Mouse (Mus musculus) CH12F3 (cell line): ENCODE measurements at regions not wholly inside any gene's neighbourhood (a gene's known extent, or its start where the extent isn't known, plus 50 kb on each side); places are given as distances from the start of the nearest gene placed in this dataset.

ENCODE experiments used
- in situ Hi-C: fragments of 300-500 bp; cut with MboI; formaldehyde crosslinking; loops from 2 replicates; pipeline ENCODE4 v1.14.3; 2020; ENCODE audit warnings: low sequenced_read_pairs

DNA sequence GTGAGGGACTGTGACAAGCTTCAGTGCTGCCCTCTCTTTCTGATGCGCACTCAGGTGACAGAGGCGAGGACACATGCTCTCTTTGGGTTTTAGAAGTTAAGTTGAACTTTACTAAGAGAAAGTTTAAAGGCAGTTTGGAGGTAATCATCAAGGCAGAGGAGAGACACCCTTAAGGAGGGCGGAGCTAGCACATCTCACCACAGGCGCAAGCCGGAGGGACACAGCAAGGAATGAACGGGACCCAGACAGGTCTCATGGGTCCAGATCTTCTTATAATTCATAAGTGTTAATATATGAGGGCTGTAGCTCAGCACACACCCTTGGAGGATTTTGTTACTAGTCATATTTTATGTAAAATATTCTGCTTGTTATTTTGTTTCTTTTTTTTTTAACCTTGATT lies 518.8 kb upstream of the Adgrl2 start:
- in situ Hi-C loops: no loop called here

DNA sequence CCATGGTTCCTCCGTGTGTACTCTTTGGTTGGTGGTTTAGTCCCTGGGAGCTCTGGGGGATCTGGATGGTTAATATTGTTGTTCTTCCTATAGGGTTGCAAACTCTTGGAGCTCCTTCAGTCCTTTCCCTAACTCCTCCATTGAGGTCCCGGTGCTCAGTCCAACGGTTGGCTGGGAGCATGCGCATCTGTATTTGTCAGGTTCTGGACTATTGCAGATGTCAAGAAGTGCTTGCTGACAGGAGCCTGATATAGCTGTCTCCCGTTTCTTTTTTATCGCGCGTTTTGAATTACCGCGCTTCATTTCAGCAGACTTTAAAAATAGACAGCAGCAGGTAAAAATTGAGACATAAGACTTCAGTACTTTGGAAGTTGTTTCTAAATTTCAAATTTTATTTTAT lies 518.3 kb upstream of the Adgrl2 start:
- in situ Hi-C loops: no loop called here

DNA sequence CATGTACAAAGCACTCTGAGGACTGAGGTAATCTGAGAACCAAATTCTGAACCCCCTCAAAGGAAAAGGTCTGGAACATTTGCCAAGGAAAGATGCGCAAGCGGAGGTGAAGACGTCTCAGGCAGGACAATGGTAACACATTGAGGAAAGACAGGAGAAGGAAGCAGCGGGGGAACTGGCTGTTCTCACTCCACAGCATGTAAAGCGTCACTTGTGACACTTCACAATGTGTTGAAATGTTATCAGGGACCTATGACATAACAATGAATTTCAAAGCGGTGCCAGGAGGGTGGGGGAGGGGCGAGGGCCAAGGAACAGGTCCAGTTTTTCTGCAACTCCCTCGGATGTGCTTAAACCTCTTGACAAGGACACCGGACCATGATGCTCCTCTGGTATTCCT lies 515.3 kb upstream of the Adgrl2 start:
- in situ Hi-C loops: no loop called here

DNA sequence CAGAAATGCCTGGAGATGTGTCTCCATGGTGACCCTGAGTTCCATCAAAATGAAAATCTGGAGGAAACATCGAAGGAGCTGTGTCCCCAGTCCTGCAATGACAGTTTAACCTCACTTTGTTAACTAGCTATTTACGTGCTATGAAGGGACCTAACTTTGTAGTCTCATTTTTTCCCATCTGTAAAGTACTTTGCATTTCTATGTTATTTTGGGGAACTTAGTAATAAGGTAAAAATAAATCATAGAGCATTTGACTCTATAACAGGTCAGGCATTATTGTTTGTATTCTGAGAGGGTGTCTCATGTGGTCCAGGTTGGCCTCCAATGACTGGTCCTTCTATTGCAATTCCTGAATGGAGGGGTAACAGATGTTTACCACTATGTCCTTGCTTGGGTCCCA lies 513.6 kb upstream of the Adgrl2 start:
- in situ Hi-C loops: no loop called here

DNA sequence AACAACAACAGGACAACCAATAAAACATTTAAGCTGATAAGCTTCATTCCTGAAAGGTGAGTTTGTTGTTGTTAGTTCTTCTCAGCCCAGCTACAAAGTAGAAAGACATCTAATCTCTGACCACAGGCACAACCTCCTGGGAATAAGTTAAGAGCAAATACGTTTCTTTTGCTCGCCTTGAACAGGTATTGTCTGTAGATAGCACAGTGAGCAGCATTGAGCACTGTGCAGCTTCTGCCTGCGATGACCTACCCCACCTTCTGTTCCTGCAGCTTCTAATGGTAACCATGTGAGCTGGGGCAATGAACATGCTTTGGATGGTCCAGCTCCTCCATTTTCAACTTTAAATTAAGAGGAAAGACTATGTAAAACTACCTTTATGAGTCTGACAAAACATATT lies 509.8 kb upstream of the Adgrl2 start:
- in situ Hi-C loops: no loop called here

DNA sequence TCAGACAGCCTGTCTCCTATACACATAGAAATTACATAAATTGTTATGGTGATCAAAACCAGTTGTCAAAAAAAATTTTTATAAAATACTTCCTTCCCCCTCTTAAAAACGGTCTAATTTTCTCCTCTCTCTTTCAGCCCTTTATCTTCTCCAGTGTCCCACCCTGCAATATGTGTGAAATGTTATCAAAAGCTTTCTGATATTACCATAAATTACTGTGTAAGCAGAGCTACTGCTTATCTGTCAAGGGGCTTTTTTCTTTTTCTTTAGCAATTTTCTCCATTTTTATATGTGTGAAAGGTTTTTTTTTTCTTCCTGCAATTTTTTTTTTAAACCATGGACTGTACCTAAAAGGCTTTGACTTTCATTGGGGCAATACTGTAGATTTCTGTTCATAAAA lies 508.4 kb upstream of the Adgrl2 start:
- in situ Hi-C loops: no loop called here

DNA sequence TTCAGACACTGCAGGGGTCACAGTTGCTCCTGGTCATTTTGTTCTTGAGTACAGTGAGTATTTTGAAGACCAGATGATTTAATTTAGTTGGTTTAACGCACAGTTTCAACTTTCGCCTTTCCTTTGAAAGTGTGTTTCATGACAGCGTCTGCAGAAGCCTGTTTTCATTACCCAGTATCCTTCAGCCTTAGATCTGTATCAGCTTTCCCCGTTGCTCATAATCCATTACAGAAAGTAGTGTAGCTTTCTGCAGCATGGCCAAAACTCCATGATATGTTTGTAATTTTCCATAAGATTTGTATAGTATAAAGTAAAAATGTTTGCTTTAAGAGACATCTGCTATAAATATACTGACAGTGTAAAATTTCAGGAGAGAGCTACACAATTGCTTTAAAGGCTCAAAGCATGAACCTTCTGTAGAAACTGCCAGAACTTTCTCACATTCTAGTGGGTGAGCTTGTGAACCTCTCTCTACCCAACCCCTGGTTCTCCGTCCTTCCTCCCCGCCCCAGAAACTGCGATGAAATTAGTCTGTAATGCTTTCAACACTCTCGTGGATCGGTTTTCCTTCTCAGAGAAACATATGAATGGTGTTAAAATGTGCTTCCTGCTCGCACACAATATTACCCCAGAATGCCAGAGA lies 506.6 kb upstream of the Adgrl2 start:
- in situ Hi-C loops: no loop called here

DNA sequence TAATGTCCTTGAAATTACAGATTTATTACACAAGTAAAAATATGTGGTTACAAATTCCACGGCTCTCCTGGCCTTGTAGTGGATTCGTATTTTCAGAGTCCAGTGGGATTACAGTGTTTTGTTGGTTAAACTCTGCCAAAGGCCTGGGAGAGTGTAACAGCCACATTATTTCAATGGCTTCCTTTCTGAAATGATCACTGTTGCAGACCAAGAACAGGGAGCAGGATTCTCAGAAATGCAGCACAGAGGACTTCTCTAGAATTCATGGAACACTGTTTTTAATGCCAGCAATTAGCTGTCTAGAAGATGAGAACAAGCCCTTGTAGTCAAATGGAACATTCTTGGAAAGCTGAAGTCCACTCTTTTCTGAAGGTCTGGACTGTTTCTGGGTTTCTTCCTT lies 505.8 kb upstream of the Adgrl2 start:
- in situ Hi-C loops: no loop called here

DNA sequence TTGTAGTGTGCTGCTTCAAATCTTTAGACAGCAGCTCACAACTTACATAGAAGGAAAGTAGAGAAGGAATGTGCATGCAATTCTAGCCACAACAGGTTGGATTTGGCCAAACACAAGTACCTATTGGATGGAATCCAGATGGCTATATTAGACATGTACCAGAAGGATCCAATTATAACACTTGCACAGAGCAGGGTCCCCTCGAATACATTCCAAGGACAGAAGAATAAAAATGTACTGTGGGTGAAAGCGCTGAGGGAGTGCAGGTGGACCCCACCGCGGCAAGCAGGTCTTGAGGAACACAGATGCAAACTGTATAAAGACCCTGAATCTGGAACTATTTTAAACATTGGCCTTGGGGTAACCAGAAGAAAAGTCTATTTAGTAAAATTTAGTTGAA lies 497.8 kb upstream of the Adgrl2 start:
- in situ Hi-C loops: no loop called here

DNA sequence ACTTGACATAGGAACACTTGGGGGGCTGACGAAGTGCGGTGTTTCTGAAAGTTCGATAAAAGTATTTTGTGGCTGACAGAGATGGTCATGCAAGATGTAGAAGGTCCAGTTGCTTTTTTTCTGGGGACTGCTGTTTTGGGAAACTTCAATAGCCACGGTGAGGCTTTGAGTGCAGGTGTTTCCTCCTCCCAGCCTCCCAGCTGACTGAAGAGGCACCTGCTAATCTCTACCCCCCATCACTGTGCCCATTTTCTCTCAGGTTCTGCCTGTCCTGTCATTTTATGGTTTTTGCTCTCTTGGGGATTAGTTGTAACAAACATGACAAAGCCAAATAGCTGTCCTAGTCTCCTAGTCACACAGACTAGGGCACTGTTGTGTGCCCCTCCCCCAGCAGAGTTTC lies 495.1 kb upstream of the Adgrl2 start:
- in situ Hi-C loops: no loop called here

DNA sequence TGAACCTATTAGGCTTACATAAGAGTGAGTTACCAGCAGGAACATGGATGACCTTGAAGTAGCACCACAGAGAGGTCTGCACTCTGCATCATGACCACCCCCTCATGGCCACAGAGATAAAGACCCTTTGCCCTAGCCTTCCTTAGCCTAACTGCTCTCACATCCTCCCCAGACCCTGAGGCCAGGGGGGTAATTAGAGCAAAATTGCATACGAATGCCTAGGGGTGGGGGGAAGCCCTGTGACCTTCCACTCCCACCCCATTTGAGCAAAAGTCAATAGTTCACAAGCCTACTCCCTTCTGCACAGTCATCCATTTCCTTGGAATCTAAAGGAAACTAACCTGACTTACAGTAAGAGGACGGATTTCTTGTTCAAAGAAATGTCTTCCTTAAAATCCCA lies 494.0 kb upstream of the Adgrl2 start:
- in situ Hi-C loops: no loop called here

DNA sequence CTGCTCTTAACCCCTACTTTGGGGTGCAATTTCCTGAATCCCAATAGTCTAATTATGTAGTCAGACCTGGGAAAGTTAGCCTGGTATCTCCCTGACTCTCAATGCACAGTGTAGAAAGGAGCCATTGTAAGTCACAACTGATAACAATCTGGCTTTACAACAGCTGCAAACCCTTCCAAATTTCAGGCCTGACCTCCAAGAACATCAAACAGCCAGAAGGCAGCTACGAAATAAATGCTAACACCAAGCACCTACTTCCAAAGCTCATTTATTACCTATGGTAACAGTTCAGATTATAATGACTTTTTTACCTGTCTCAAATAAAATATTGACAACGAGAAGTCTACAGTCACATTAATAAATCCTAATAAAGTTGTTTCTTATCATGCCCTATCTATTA lies 485.8 kb upstream of the Adgrl2 start:
- in situ Hi-C loops: no loop called here

DNA sequence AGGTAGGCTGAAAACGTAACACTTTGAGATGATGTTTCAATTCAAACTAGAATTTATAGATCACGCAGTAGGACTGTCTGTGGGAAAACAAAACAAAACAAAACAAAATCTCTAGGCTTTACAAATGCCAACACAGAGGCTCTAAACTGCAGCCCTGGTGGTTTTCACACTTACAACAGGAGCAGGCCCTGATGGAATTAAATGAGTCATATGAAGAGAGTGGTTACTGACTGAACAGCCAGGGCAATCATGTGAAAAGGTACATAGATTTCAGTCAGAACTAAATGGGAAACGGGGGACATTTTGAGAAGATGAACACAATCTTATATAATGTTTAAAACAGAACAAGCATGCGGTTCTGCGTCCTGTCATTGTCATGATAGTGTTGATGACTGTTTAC lies 476.6 kb upstream of the Adgrl2 start:
- in situ Hi-C loops: no loop called here

DNA sequence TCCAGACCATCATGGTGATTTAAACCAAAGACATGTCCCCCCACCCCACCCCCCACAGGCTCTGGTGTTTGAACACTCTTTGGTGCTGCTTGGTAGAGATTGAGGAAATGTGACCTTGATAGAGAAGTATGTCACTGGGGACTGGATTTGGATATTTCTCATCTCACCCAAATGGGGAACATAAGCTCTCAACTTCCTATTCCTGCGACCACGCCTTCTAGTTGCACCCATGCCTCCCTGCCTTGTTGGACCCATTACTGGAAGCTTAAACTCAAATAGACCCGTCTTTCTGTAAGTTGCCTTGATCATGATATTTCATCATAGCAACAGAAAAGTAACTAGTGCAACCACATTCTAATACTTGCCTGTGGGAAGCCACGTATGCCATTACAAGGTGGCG lies 474.2 kb upstream of the Adgrl2 start:
- in situ Hi-C loops: no loop called here

DNA sequence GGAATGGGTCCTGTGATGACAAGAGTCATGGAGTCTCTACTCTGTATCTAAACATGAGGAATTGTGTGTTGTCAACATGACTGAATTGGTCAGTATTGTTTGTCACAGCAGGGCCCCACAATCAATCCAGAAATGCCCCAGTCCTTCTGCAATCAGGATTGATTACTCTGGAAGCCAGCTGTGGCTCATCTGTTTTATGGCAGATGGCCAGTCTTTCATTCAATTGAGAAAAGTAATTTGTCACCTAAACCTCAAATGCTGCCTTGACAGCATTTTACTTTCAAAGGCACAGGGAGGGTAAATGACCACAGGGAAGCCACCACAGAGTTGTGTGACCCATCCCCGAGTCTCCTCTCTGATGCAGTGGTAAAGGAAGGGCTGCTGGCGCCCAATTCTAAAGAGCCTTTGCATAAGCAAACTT lies 471.8 kb upstream of the Adgrl2 start:
- in situ Hi-C loops: no loop called here

DNA sequence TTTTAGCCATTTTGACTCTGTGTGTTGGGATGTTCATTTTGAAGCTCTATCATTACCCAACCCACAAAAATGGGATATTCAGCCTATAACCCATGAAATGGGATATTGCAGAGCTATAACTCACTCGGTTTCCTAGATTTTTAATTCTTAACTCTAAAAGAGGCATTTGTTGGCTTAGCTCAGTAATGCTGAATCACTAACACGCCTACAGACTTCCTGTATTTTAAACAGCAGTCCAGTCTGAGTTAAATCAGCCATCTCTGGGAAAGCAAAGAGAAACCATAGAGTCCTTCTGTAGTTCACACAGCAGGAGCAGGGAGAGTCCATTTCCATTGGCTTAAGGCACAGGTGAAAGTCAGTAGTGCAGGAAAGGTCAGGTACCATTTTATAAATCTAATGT lies 471.3 kb upstream of the Adgrl2 start:
- in situ Hi-C loops: no loop called here

DNA sequence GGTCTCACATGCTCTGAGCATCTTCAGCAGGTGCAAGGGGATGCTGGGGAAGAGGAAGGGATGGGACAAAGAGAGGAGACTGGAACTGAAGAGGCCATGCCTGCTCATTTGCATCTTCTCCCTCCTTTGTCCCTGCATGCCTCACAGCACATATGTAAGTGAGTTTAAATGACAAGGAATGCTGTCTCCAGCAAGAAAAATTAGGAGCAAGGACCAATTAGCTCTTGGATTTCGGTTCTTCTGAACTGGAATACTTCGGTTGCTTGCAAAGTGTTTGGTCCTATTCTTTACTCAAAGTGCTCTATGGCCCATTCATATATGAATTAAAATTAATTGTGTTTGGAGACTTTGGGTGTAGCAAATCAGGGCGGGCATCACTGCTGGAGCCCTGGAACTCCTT lies 459.0 kb upstream of the Adgrl2 start:
- in situ Hi-C loops: no loop called here

DNA sequence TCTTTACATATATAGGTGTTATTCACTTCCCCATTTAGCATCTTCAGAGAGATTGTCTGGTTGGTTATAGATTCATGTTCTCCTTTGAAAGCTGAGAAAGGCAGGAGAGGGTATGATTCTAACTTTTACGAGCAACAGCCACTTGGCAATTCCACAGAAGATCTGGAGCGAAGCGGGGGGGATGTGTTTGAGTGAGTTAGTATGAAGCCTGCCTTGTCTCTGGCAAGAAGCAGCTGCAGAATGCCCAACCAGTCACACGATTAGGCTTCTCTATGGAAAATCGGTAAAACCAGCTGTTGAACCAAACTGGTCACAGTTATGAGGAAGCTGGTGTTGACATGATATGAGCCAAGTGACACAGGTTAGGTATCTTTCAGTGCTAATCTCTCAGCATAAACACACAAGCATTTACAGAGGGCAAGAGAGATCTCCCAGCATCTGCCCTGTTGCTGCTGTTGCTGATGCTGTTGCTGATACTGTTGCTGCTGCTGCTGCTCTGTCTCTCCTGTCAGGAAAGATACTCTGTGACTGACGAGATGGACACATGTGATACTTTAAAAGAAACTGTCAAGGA lies 455.7 kb upstream of the Adgrl2 start:
- in situ Hi-C loops: no loop called here

DNA sequence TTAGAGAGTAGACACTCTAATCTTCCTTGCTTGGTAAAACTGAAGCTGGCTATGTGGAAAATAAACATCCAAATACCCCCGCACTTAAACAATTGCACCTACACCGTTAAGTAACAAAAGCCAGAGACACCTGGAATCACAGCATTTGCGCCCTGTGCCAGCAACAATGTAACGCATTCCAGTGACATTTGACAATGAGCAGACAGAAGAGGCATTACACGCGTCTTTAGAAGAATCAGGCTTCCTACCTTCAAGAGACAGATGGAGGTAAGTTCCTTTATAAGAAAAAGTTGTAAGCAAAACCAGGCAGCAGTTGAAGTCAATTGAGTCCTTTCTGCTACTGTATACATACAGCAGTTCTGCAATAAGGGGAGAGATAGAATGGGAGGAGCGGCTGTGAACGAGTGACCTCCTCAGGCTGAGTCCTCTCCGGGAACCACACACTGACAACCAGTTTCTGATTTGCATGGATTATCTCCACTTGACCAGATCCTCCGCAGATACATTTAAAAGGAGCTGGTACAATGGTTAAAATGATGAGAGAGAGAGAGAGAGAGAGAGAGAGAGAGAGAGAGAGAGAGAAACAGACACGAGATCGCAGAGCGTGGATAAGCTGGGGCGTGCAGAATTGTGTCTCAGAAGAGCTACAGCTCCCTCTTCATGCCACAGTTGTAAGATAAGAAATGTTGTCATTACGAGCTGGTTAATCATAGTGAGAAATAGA lies 454.7 kb upstream of the Adgrl2 start:
- in situ Hi-C loops: no loop called here

DNA sequence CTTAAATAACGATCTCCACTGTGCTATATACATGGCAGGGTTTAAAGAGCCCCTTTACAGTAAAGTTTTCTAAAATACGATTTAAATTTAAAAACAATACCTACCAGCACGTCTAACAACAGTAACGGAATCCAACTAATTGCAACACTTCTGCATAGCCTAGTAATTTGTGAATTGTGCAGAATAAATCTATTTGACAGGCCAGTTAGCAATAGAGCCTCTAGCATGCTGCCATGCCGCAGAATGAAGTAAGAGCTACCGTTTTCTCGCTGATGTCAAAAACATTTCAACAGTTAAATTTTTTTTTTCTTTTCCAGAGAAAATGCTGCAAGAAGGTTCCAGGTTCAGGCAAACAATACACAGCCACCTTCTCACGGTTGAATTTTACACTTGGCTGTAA lies 454.0 kb upstream of the Adgrl2 start:
- in situ Hi-C loops: no loop called here

DNA sequence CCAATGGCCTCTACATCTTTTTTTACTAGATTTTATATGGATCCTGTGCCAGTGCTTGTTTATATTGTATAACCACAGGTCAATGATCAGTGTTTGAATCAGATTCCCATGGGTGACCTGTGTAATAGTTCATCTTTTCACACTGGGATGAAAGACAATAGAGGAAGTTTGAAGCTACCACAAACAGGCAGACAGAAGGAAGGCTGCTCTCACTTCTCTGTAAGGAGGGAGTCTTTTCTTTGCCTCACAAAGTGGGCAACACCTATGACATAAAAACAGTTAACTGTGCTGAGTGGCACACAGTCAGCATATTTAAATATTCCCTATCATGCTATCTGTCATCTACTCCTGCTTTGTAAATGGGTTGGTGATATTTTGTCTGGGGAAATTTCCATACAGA lies 450.9 kb upstream of the Adgrl2 start:
- in situ Hi-C loops: no loop called here

DNA sequence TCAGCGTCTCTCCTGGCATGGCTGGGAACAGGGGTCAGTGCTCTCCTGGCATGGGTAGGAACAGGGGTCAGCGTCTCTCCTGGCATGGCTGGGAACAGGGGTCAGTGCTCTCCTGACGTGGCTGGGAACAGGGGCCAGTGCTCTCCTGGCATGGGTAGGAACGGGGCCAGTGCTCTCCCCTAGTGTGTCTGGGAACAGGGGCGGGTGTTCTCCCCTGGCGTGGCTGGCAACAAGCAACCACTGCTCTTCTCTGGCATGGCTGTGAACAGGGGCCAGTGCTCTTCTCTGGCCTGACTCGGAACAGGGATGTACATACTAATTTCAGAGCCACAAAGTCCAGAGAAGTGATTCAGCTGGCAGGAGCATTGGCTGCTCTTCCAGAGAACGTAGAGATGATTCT lies 447.4 kb upstream of the Adgrl2 start:
- in situ Hi-C loops: no loop called here

DNA sequence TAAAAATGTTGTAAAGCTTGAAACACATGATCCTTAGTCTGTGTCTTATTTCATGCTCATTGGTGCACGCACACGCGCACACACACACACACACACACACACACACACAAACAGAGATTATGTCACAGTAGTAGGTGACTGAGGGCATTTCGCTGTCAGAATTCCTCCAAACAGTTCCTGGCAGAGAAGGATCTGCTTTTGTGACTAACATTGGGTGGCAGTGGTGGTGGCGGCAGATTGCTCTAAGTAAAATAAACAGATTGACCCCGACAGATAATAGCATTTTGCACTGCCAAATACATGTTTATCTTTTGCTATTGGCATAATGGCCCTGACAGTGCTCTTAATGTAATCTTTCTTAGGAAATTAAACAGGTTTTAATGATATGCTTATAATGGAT lies 446.6 kb upstream of the Adgrl2 start:
- in situ Hi-C loops: no loop called here
